In the genomic region with DNA sequence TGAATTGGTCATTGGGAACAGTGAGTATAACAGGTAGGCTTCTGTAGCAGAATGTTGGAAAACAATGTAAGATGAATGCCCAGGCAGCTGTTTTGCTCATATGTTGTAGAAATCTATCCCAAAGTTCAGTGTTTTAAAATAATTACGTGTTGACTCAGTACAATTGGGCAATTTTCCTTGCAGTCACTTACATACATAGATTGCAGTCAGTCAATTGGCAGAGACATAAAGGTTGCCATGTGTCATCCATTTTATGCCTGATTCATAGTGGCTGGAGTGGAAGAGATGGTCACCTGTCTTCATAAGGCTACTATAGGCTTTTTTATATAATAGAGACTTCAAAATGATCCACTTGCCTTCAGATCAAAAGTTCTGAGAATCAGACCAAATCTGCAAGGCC, we compare ENCODE assay signal across 36 mouse cellular contexts. TPM values are rescaled to one million over a fixed set of nuclear protein-coding genes. Genes with fewer than 3 reads are reported as not detected.
DNase-seq lines count a peak whose midpoint lies in the region; ATAC-seq and TF ChIP-seq lines count a peak whose summit lies in the region.
"Had no signal": no experiment of that assay in that cellular context is flagged by ENCODE, and none has a peak within 500 bp of the region (broad histone marks: within the 10 kb centered on the region; RNA-seq: fewer than 3 reads in every experiment).

No protein-coding gene starts in this region.

- H3K4me1 ChIP-seq in liver, embryonic 13.5 days (replicated peaks): peaks cover 51% of the 10 kb centered on the region
- H3K4me1 ChIP-seq in bone marrow macrophage, adult 2 months (ENCODE audit: control insufficient read depth, insufficient read depth, low read length): peaks cover 32% of the 10 kb centered on the region
- H3K4me1 ChIP-seq in small intestine, adult 2 months (ENCODE audit: control insufficient read depth, insufficient read depth, insufficient read length, low read length): peaks cover 16% of the 10 kb centered on the region

- no peak for ATAC-seq in liver, embryonic 13.5 days (ENCODE audit: low read depth)
- ATAC-seq: forebrain, postnatal 0 days; hindbrain, postnatal 0 days; intestine, embryonic 15.5 days; midbrain, embryonic 15.5 days had no signal

- WGBS in liver, embryonic 13.5 days (ENCODE audit: insufficient replicate concordance): 63% methylated on average over 1 of the region's 1 CpGs
- 43% methylated on average over 1 of the region's 1 CpGs for WGBS in small intestine, adult 2 months

- peak; percentile 14 for DNase-seq in adrenal gland, adult 2 months
- DNase-seq in adrenal gland, adult 8-10 months: no peak
- no peak for DNase-seq in liver, embryonic 13.5 days
- no peak for DNase-seq in liver
- DNase-seq in left cerebral cortex, adult 2 months (ENCODE audit: extremely low spot score in 1 of 2, low spot score in 2 of 2): no peak
- no peak for DNase-seq in spleen, postnatal 4 days (ENCODE audit: low spot score in 2 of 2)
- DNase-seq: cerebellum, adult 11 months; cerebellum, adult 9-10 months; forebrain, postnatal 0 days; gastrocnemius, postnatal 14 days; heart, postnatal 36 days; kidney, adult 9 months; kidney, postnatal 10 days; layer of hippocampus, adult 9-11 months; right cerebral cortex, postnatal 25 days; spleen, adult 18-20 months; thymus, adult 2 months; thymus, postnatal 36 days had no signal

- no peaks in the 10 kb centered on the region for H3K9me3 ChIP-seq in liver, embryonic 13.5 days (replicated peaks)
- H3K9me3 ChIP-seq: forebrain, embryonic 12.5 days; heart, embryonic 10.5 days; heart, embryonic 15.5 days; hindbrain, embryonic 12.5 days; intestine, embryonic 15.5 days; limb, embryonic 12.5 days; midbrain, embryonic 15.5 days; neural tube, embryonic 15.5 days had no signal

- TF ChIP-seq CTCF in bone marrow macrophage, adult 2 months (IDR thresholded peaks at IDR 0.05; ENCODE audit: low read depth, low read length): no peak
- no peak for TF ChIP-seq CTCF in small intestine, adult 2 months (IDR thresholded peaks at IDR 0.05; ENCODE audit: extremely low read depth, insufficient read length, insufficient replicate concordance, low read depth, low read length)
- no peak for TF ChIP-seq CTCF in left cerebral cortex, adult 2 months (IDR thresholded peaks at IDR 0.05)

- no peak overlapping the region for H3K27ac ChIP-seq in liver, embryonic 13.5 days
- peak overlapping the region; percentile 52; the same call in 1 of the 2 replicates for H3K27ac ChIP-seq in bone marrow macrophage, adult 2 months (ENCODE audit: insufficient read depth, low read depth, low read length)
- peak overlapping the region; percentile 60; the same call in 1 of the 2 replicates for H3K27ac ChIP-seq in small intestine, adult 2 months (ENCODE audit: insufficient read depth, low read depth, low read length)
- no peak overlapping the region for H3K27ac ChIP-seq in left cerebral cortex, adult 2 months
- H3K27ac ChIP-seq: forebrain, embryonic 12.5 days; heart, embryonic 10.5 days; heart, embryonic 15.5 days; hindbrain, embryonic 12.5 days; hindbrain, postnatal 0 days; intestine, embryonic 15.5 days; limb, embryonic 12.5 days; midbrain, embryonic 15.5 days; neural tube, embryonic 15.5 days had no signal

- peak overlapping the region; percentile 26; the same call in 1 of the 2 replicates for H3K9ac ChIP-seq in liver, embryonic 13.5 days
- H3K9ac ChIP-seq: forebrain, embryonic 12.5 days; forebrain, postnatal 0 days; heart, embryonic 15.5 days; hindbrain, embryonic 12.5 days; intestine, embryonic 15.5 days; limb, embryonic 12.5 days; midbrain, embryonic 15.5 days; neural tube, embryonic 15.5 days had no signal

- H3K4me2 ChIP-seq in liver, embryonic 13.5 days: no peak overlapping the region
- H3K4me2 ChIP-seq: forebrain, embryonic 12.5 days; heart, embryonic 15.5 days; hindbrain, embryonic 12.5 days; intestine, embryonic 15.5 days; limb, embryonic 12.5 days; midbrain, embryonic 15.5 days; neural tube, embryonic 15.5 days had no signal

- no peaks in the 10 kb centered on the region for H3K27me3 ChIP-seq in liver, embryonic 13.5 days
- H3K27me3 ChIP-seq in small intestine, adult 2 months (ENCODE audit: control insufficient read depth, insufficient read depth, low read length): no peaks in the 10 kb centered on the region
- H3K27me3 ChIP-seq: heart, embryonic 15.5 days; hindbrain, embryonic 12.5 days; intestine, embryonic 15.5 days; limb, embryonic 12.5 days; midbrain, embryonic 15.5 days; neural tube, embryonic 15.5 days had no signal

- intact Hi-C loops in left cerebral cortex, adult 2 months (cut with DNase I): no loop called here

- H3K4me3 ChIP-seq in liver, embryonic 13.5 days (replicated peaks): no peak overlapping the region
- H3K4me3 ChIP-seq in bone marrow macrophage, adult 2 months (ENCODE audit: insufficient read depth, low read length): peak overlapping the region; percentile 17; the same call in 1 of the 2 replicates
- H3K4me3 ChIP-seq in small intestine, adult 2 months (ENCODE audit: low read depth, low read length): no peak overlapping the region
- H3K4me3 ChIP-seq in left cerebral cortex, adult 2 months: no peak overlapping the region
- H3K4me3 ChIP-seq: forebrain, embryonic 12.5 days; heart, embryonic 10.5 days; heart, embryonic 15.5 days; hindbrain, embryonic 12.5 days; intestine, embryonic 15.5 days; limb, embryonic 12.5 days; midbrain, embryonic 15.5 days; neural tube, embryonic 15.5 days had no signal

- no peak for TF ChIP-seq POLR2A in bone marrow macrophage, adult 2 months (IDR thresholded peaks at IDR 0.05; ENCODE audit: borderline replicate concordance, low read depth, low read length)
- no peak for TF ChIP-seq POLR2A in small intestine, adult 2 months (IDR thresholded peaks at IDR 0.05; ENCODE audit: low read depth, low read length)

- 0 out of 2 replicates have a peak, but pooled peaks cover 7% of the 10 kb centered on the region for H3K36me3 ChIP-seq in liver, embryonic 13.5 days
- H3K36me3 ChIP-seq in small intestine, adult 2 months (ENCODE audit: control insufficient read depth, insufficient read depth, low read length): no peaks in the 10 kb centered on the region
- H3K36me3 ChIP-seq: forebrain, embryonic 12.5 days; heart, embryonic 10.5 days; heart, embryonic 15.5 days; hindbrain, embryonic 12.5 days; intestine, embryonic 15.5 days; limb, embryonic 12.5 days; midbrain, embryonic 15.5 days; neural tube, embryonic 15.5 days had no signal

RNA-seq across cellular contexts. Expression of a gene that starts 3.2 kb away (rescaled TPM):
- 10 to 100 TPM; 46.0 to 62.7 TPM for total RNA-seq in adrenal gland, adult 2 months (2021)
- 33.4 and 34.5 TPM in 2 replicates for polyA plus RNA-seq in adrenal gland, adult 2 months (2012; rRNA removed)
- total RNA-seq in adrenal gland, adult 8-10 months (2022): 10 to 100 TPM; 49.7 to 56.1 (median 52.5) TPM
- polyA plus RNA-seq in liver, embryonic 13.5 days (2015; fragmentation: Nextera tagmentation; extraction: Ambion mirVana): 6.6 and 7.3 TPM in 2 replicates
- 47.6 and 49.0 TPM in 2 replicates for polyA plus RNA-seq in bone marrow macrophage, adult 2 months (2012; ENCODE audit: insufficient read depth, insufficient read length, missing spikeins)
- 19.0 and 25.2 TPM in 2 replicates for polyA plus RNA-seq in small intestine, adult 2 months (2012; rRNA removed)
- 10 to 100 TPM; 63.4 to 66.7 TPM for total RNA-seq in left cerebral cortex, adult 2 months (2021)

RNA-seq across cellular contexts. Expression of a gene that starts 31.8 kb away (rescaled TPM):
- total RNA-seq in adrenal gland, adult 2 months (2021): under 1 TPM in 1 of 2 experiments, not detected in 1; 0.23 TPM
- 0.38 and 0.39 TPM in 2 replicates for polyA plus RNA-seq in adrenal gland, adult 2 months (2012; rRNA removed)
- total RNA-seq in adrenal gland, adult 8-10 months (2022): not detected
- 1.1 TPM in 1 of 2 replicates, not detected in the other for polyA plus RNA-seq in liver, embryonic 13.5 days (2015; fragmentation: Nextera tagmentation; extraction: Ambion mirVana)
- polyA plus RNA-seq in bone marrow macrophage, adult 2 months (2012; ENCODE audit: insufficient read depth, insufficient read length, missing spikeins): not detected in 2 replicates
- polyA plus RNA-seq in small intestine, adult 2 months (2012; rRNA removed): not detected in 2 replicates
- total RNA-seq in left cerebral cortex, adult 2 months (2021): not detected
- total RNA-seq: common myeloid progenitor, adult 5-6 weeks; forebrain, postnatal 0 days; gastrocnemius, postnatal 14 days; granulocyte monocyte progenitor cell, adult 5-6 weeks; hindbrain, postnatal 0 days; left cerebral cortex, adult 18-20 months; left cerebral cortex, postnatal 25 days had no signal
- polyA plus RNA-seq: embryonic facial prominence, embryonic 14.5 days; forebrain, embryonic 12.5 days; forebrain, postnatal 0 days; heart, embryonic 15.5 days; hindbrain, embryonic 12.5 days; hindbrain, postnatal 0 days; large intestine, adult 2 months; lung, embryonic 16.5 days; midbrain, embryonic 15.5 days had no signal

RNA-seq across cellular contexts. Expression of a gene that starts 38.6 kb away (rescaled TPM):
- total RNA-seq in adrenal gland, adult 2 months (2021): 10 to 100 TPM; 20.8 to 21.7 TPM
- 2.9 and 4.5 TPM in 2 replicates for polyA plus RNA-seq in adrenal gland, adult 2 months (2012; rRNA removed)
- 10 to 100 TPM; 25.0 to 27.4 (median 26.1) TPM for total RNA-seq in adrenal gland, adult 8-10 months (2022)
- polyA plus RNA-seq in liver, embryonic 13.5 days (2015; fragmentation: Nextera tagmentation; extraction: Ambion mirVana): 4.5 and 6.0 TPM in 2 replicates
- 16.8 and 19.6 TPM in 2 replicates for polyA plus RNA-seq in bone marrow macrophage, adult 2 months (2012; ENCODE audit: insufficient read depth, insufficient read length, missing spikeins)
- polyA plus RNA-seq in small intestine, adult 2 months (2012; rRNA removed): 1.6 and 2.6 TPM in 2 replicates
- 10 to 100 TPM; 42.5 to 47.4 TPM for total RNA-seq in left cerebral cortex, adult 2 months (2021)

Comparison
In these comparisons a context has a peak if more than half of its experiments do, and no peak if none do; other contexts are left out.
1. H3K27ac ChIP-seq: peak in bone marrow macrophage, adult 2 months (single experiment) and small intestine, adult 2 months (single experiment); none in liver, embryonic 13.5 days (single experiment) and left cerebral cortex, adult 2 months (single experiment).